Mouse (Mus musculus): ENCODE measurements around the gene Dirc2. TPM values are rescaled to one million over a fixed set of nuclear protein-coding genes. Genes with fewer than 3 reads are reported as not detected.

Gene Dirc2
- total RNA-seq, 2 experiments from 2014 or later = 30.6 to 33.0 TPM

- DNase-seq (ENCODE audit: low spot score in 2 of 2) = no peak
These were observed 28.8 kb downstream of the Dirc2 start for GRCm38 (mm10) chr16:35740357-35740756.

- no peak for DNase-seq (ENCODE audit: low spot score in 2 of 2)
These were observed 29.6 kb downstream of the Dirc2 start for GRCm38 (mm10) chr16:35739548-35739947.

GRCm38 (mm10) chr16:35738096-35738767, 30.9 kb downstream of the Dirc2 start:
- no peak for DNase-seq (ENCODE audit: low spot score in 2 of 2)

DNA sequence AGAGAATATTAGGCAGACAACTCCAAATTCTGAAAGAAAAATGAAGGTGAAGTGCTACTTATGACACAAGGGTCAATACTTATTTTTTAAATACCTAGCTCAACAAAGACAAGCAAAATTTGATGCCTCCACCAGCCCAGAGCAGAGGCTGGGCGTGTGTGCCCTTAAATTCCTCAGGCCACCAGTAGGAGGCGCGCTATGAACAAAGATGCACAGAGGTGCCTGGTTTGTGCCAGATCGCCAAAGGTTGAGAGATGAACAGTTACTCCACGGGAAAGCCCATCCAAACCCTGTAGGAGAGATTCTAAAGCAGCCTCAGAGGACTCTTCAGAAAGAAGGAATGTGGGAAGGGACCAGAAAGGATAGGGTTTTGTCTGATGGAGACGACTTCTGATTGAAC, 35.1 kb downstream of the Dirc2 start:
- DNase-seq (ENCODE audit: low spot score in 2 of 2) = peak; percentile 41 to 42

- no peak for DNase-seq (ENCODE audit: low spot score in 2 of 2)
These were observed 37.1 kb downstream of the Dirc2 start for GRCm38 (mm10) chr16:35732096-35732495.

DNA sequence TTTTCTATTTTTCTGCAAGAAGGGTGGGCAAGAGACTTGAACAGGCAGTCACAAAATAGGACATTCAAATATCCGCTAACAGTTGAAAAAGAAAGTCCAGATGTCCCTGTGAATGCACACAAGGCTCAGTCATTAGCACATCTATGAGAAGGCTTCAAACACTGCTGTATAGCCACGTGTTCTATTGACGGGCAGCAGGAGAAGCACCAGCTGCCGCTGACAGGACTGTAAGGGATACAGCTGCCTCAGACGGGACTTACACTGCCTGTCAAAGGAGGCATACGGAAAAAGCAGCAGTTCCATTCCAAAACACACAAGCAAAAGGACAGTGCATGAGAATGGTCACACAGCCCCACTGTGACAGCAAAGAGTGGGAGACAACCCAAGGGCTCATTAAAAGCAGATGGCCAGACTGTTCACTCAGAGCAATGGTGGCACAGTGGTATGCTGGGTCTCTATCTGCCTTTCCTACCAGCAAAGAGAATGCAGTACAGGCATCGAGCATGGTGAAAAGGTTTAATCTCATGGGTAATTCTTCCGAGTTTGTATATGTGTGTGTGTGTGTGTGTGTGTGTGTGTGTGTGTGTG, 39.9 kb downstream of the Dirc2 start:
- no peak for DNase-seq (ENCODE audit: low spot score in 2 of 2)

GRCm38 (mm10) chr16:35726601-35727000, 42.6 kb downstream of the Dirc2 start:
- DNase-seq (ENCODE audit: low spot score in 2 of 2) = no peak

DNA sequence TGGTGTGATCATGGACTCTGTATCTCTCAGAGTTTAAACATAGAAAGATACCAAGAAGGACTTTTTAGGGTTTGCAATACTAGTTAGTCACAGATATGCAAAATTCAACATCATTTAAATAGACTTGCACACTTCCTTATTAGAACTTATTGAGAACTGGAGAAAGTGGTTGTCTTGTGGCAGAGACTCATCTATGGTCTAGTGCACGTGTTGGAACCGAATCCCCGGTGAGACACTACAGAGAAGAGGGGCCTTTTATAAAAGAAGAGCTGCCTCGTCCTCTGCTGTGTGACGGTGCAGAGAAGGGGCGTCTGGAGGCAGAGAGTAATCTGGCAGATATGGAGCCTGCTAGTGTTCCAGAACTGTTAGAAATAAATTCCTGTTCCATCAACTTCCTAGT, 44.6 kb downstream of the Dirc2 start:
- DNase-seq (ENCODE audit: low spot score in 2 of 2) = no peak

DNA sequence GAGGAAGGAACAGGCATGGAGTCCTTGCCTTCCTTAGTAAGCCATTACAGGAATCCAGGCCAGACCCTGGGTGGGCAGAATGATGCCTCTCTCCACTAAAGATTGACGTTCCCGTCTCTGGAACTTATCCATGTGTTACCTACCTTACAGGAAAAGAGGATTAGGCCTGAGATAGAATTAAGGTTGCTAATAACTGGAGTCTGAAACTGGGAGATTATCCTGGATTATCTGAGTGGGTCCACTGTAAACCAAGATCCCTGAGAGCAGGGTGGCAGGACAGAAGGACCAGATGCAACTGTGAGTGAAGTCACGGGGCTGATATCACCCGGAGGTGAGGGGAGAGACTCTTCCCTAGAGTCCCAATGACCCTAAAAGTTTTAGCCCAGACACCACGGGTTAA, 51.4 kb downstream of the Dirc2 start:
- no peak for DNase-seq (ENCODE audit: low spot score in 2 of 2)

DNA sequence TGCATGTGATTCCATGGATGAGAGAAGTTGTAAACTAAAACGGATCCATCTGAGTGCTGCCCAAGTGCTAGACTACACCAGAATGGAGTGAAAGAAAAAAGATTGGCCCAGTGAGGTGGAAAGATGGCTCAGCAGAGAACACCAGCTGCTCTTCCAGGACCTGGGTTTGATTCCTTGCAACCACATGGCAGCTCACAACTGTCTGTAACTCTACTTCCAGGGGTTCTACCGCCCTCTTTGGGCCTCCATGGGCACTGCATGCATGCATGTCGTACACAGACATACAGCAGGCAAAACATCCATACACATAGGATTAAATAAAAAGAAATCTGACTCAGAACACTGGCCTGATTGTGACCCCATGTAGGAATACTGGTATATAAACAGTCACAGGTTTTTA, 52.9 kb downstream of the Dirc2 start:
- DNase-seq (ENCODE audit: low spot score in 2 of 2) = no peak

DNA sequence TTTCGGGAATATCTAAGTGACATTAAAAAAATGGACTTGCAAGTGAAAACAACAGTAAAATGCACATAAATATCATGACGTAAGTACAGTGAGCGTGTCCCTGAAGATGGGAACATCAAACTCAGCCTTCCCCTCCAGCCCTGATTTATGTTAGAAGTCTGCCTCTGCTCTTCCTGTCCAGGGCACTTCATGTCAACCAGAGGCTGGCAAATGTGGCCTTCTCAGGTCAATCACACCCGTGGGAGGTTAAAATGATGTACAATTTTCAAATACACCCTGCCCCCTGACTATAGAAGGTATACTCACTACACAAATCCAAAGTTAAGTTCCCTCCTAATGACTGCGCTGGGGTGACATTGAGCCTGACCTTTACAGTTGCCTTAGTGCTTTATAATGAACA, 53.4 kb downstream of the Dirc2 start:
- DNase-seq (ENCODE audit: low spot score in 2 of 2) = no peak

DNA sequence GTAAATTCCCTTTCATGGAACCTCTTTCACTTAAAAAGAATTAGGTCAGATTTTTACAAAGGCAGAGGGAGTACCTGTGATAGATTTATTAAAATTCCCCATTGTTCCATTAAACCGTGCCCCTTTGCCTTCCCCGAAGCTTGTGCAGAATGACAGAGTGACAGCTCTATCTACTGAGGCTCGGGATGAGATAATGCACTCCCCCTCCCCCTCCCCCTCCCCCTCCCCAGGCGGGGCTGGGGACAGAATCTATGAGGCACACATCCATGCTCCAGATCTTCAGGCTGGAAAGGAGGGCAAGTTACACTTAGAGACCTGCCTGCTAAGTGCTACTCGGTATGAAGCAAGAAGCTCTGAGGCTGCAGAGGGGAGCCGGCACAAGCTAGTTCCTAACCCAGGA, 53.8 kb downstream of the Dirc2 start:
- no peak for DNase-seq (ENCODE audit: low spot score in 2 of 2)

GRCm38 (mm10) chr16:35714689-35715088, 54.5 kb downstream of the Dirc2 start:
- DNase-seq (ENCODE audit: low spot score in 2 of 2) = no peak

GRCm38 (mm10) chr16:35713606-35714005, 55.5 kb downstream of the Dirc2 start:
- no peak for DNase-seq (ENCODE audit: low spot score in 2 of 2)

GRCm38 (mm10) chr16:35711004-35711403, 58.2 kb downstream of the Dirc2 start:
- DNase-seq (ENCODE audit: low spot score in 2 of 2) = no peak

- DNase-seq (ENCODE audit: low spot score in 2 of 2) = no peak
These were observed 62.2 kb downstream of the Dirc2 start for GRCm38 (mm10) chr16:35707004-35707403.

GRCm38 (mm10) chr16:35704796-35705195, 64.4 kb downstream of the Dirc2 start:
- no peak for DNase-seq (ENCODE audit: low spot score in 2 of 2)

DNA sequence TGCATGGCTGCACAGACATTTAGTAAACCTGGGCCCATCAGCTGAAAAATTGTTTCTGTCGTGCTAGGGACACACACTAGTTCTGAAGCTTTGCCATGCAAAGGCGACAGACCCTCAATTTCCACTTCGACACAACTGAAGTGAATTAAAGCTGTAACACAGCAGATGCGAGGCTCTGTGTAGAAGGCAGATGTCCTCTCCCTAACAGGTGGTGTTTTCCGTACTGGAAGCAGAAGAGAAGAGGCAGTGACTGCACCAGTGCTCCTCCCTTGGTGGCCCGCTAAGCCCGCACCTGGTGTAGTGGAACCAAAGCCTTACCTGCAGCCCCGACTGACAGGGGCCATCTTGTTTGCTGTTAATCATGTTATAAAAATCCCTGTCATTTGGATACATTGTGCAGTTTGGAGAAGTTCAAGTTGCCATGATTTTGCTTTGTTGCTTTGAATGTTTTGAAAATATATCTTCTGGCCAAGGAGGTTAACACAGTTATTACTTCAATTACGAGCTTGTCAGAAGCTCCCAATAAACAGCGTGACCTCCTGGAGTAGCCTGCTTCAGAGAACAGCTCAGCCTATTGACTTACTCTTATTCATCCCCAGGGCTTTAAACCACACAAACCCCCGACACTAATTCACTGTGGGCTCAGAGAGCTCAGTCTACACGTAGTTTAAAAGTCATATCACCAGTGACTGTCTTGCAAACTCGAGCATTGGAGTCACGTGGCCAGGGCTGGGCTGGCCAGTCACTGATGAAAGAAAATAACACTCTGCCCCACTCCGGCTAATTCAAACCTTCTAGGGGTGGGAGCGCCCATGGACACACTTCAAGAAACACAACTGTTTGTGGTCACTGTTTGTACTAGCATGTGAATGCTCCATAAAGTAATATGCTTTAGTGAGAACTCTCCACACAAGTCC, 65.1 kb downstream of the Dirc2 start:
- no peak for DNase-seq (ENCODE audit: low spot score in 2 of 2)

DNA sequence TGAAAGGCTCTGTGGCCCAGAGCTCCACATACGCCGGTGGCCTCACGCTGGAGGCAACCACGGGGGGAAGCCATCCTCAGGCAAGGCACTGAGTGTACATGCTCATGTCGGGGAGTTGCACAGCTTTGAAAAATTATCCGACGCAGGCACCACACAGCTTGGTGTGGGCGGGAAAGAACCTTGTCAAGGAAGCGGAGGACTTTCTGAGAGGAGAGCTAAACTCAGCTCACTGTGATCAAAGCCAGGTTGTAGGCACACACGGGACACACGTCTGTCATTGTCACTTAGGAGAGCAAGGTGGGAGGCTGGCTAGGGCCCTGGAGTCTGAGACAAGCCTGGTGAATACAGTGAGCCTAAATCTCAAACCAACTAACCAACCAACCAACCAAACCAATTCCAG, 67.3 kb downstream of the Dirc2 start:
- no peak for DNase-seq (ENCODE audit: low spot score in 2 of 2)

DNA sequence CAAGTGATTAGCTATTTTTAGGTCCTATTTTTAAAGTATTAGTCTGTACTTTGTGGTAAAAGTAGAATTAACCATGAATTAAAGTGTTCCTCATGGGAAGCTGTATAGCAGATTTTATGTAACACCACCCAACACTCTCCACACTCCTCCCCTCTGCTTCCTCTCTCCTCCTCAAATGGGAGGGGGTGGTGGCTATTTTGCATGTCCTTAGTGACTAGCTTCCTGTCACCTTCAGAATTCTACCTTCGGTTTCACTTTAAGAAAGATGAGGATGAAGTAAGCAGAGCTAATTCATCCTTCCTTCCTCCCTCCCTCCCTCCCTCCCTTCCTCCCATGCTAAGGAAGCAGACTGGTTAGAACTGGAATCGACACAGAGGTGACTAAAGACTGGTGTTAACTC, 73.1 kb downstream of the Dirc2 start:
- no peak for DNase-seq (ENCODE audit: low spot score in 2 of 2)

DNA sequence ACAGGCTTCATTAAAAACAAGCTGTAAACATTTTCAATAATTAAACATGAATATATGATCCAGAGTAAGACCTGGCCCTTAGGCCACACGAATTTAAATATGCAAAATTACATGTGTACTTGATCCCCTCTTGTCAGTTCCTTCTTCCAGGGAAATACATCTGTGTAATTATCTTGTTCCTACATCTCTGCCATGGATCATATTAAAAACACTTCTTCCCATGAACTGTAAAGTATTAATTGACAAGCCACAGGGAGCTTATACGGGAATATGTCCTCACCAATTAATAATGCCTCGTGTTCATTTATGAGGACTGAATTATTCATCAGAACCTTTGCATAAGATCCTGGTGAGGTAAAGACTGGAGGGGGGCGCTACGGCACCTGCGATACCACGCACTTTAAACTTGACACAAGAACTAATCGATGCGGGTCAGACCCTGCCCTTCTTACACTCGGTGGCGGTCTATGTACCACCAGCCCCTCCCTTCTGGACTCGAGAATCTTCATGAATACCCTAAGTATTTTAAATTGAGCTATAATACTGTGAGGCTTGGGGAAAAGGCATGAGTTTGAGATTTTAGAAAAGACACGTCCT, 74.8 kb downstream of the Dirc2 start:
- DNase-seq (ENCODE audit: low spot score in 2 of 2) = no peak

DNA sequence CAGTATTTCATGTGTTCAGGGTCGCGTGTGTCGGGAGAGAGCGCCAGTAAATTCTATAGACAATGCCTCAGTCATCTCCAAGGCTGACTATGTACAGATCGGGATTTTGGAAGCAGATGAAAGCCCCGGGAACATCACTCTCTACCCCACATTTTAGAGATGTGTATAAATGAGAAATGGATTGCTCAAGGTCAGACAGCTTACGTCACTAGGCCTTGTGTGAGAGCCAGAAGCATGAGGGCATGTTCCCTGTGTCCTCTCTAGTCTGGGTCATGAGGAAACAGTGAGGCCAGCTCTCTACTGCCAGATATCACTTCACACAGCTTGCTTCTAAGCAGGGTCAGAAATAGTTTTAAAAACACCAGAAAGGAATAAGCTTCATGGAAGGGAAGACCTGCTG, 77.5 kb downstream of the Dirc2 start:
- peak in 1 of 2 experiments; percentile 33 for DNase-seq (ENCODE audit: low spot score in 2 of 2)

All from adrenal gland, postnatal 4 days (tissue).